Mouse (Mus musculus): Measurements from ENCODE around the gene Pros1. TPM values are rescaled to one million over a fixed set of nuclear protein-coding genes. Genes with fewer than 3 reads are reported as not detected.

Pros1 gene
- polyA plus RNA-seq, 1 experiment from 2014 or later = 9.3 TPM

- 78% methylated on average over 6 of the region's 6 CpGs for WGBS
- Histone ChIP-seq H3K4me3 (replicated peaks) (no peak overlapping the region), H3K9ac (replicated peaks) (no peak overlapping the region), H3K9me3 (no peaks in the 10 kb centered on the region), H3K36me3 (no peaks in the 10 kb centered on the region), H3K27me3 (no peaks in the 10 kb centered on the region), H3K4me1 (replicated peaks) (no peaks in the 10 kb centered on the region), H3K27ac (no peak overlapping the region), H3K4me2 (replicated peaks) (no peak overlapping the region)
- no peak for ATAC-seq
These were observed 20.0 kb downstream of the Pros1 start for GRCm38 (mm10) chr16:62874065-62874464.

DNA sequence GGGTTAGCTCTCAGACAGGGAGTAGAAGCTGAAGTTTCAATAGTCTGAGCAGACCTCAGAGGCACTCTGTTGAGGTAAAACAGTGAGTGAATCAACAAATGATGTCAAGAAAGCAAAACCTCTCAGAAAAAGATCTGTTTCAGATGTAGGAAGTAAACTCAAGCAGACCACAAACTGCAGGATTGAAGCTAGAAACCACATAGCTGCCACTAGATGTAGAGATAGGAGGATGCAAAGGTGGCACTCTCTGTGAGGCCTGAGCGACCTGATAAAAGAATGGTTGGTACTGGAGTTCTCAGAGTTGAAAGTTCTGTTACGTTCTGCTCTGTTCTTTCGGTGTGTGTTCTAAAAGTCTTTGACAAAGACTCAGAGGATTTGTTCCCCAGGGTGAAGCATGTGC lies 41.7 kb downstream of the Pros1 start:
- Histone ChIP-seq H3K9me3 (no peaks in the 10 kb centered on the region), H3K4me3 (replicated peaks) (no peak overlapping the region), H3K27me3 (no peaks in the 10 kb centered on the region), H3K36me3 (no peaks in the 10 kb centered on the region), H3K4me2 (replicated peaks) (no peak overlapping the region), H3K27ac (no peak overlapping the region), H3K4me1 (replicated peaks) (no peaks in the 10 kb centered on the region), H3K9ac (replicated peaks) (no peak overlapping the region)
- 77% methylated on average over 3 of the region's 3 CpGs for WGBS
- no peak for ATAC-seq

DNA sequence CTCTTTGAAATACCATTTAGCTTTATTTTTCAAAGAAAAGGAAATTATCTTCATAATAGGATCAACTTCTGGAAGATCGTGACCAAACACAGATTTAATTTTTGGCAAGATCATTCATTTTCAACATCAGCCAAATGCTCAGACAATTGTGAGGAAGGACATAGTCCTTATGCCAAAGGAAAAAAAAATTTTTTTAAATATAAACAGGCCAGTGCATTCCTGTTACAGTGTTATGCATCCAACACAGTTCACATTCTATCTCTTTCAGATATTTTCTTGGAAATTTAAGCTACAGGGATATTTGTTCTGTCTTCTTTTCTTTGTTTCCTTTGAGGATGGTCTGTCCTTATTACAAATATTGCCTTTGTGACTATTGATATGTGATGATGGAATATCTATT lies 57.3 kb downstream of the Pros1 start:
- WGBS = 75% methylated on average over 1 of the region's 1 CpGs
- Histone ChIP-seq H3K9ac (replicated peaks) (no peak overlapping the region), H3K4me2 (replicated peaks) (no peak overlapping the region), H3K27me3 (no peaks in the 10 kb centered on the region), H3K27ac (no peak overlapping the region), H3K9me3 (no peaks in the 10 kb centered on the region), H3K36me3 (no peaks in the 10 kb centered on the region), H3K4me1 (replicated peaks) (no peaks in the 10 kb centered on the region), H3K4me3 (replicated peaks) (no peak overlapping the region)
- ATAC-seq = no peak

- whole genome bisulfite sequencing = 94% methylated on average over 2 of the region's 2 CpGs
- ATAC-seq = no peak
- no peak overlapping the region for H3K27ac ChIP-seq
- H3K36me3 ChIP-seq = no peaks in the 10 kb centered on the region
- no peaks in the 10 kb centered on the region for H3K9me3 ChIP-seq
- no peak overlapping the region for H3K9ac ChIP-seq (replicated peaks)
- no peaks in the 10 kb centered on the region for H3K27me3 ChIP-seq
- H3K4me3 ChIP-seq (replicated peaks) = no peak overlapping the region
- no peaks in the 10 kb centered on the region for H3K4me1 ChIP-seq (replicated peaks)
- H3K4me2 ChIP-seq (replicated peaks) = no peak overlapping the region
These were observed 58.1 kb downstream of the Pros1 start for GRCm38 (mm10) chr16:62912246-62912645.

- Histone ChIP-seq H3K4me2 (replicated peaks) (no peak overlapping the region), H3K4me3 (replicated peaks) (no peak overlapping the region), H3K9me3 (no peaks in the 10 kb centered on the region), H3K27me3 (no peaks in the 10 kb centered on the region), H3K36me3 (no peaks in the 10 kb centered on the region), H3K9ac (replicated peaks) (no peak overlapping the region), H3K27ac (no peak overlapping the region), H3K4me1 (replicated peaks) (no peaks in the 10 kb centered on the region)
- WGBS = 92% methylated on average over 5 of the region's 5 CpGs
- ATAC-seq = no peak
These were observed 61.4 kb downstream of the Pros1 start for GRCm38 (mm10) chr16:62915530-62915929.

- H3K9me3 ChIP-seq = 0 out of 2 replicates have a peak, but pooled peaks cover 3% of the 10 kb centered on the region
- H3K4me2 ChIP-seq (replicated peaks) = no peak overlapping the region
- no peaks in the 10 kb centered on the region for H3K36me3 ChIP-seq
- H3K4me1 ChIP-seq (replicated peaks) = peaks cover 2% of the 10 kb centered on the region; the same call in 1 of the 2 replicates
- no peaks in the 10 kb centered on the region for H3K27me3 ChIP-seq
- H3K4me3 ChIP-seq (replicated peaks) = no peak overlapping the region
- no peak for ATAC-seq
- H3K9ac ChIP-seq (replicated peaks) = no peak overlapping the region
- 12% methylated on average over 8 of the region's 8 CpGs for WGBS
- no peak overlapping the region for H3K27ac ChIP-seq
These were observed 68.1 kb downstream of the Pros1 start for GRCm38 (mm10) chr16:62922245-62922644.

DNA sequence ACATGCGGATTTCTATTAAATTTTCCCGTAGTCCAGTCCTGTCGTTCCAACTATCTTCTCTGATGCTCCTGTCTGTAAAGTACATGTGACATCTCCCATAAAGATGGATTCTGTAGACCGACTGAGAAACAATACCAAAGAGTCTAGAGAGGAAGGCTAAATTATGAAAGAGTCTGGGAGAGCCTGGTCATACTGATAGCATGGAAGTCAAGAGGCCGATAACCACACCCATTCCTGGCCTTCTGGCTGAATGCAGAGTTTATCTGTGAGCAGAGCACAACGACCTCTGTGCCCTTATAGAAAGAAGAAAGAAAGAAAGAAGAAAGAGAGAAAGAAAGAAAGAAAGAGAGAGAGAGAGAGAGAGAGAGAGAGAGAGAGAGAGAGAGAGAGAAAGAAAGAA lies 77.2 kb downstream of the Pros1 start:
- Histone ChIP-seq H3K27me3 (no peaks in the 10 kb centered on the region), H3K9me3 (no peaks in the 10 kb centered on the region), H3K9ac (replicated peaks) (no peak overlapping the region), H3K36me3 (no peaks in the 10 kb centered on the region), H3K4me1 (replicated peaks) (no peaks in the 10 kb centered on the region), H3K4me3 (replicated peaks) (no peak overlapping the region), H3K27ac (no peak overlapping the region), H3K4me2 (replicated peaks) (no peak overlapping the region)
- WGBS = 89% methylated on average over 6 of the region's 6 CpGs
- ATAC-seq = no peak

DNA sequence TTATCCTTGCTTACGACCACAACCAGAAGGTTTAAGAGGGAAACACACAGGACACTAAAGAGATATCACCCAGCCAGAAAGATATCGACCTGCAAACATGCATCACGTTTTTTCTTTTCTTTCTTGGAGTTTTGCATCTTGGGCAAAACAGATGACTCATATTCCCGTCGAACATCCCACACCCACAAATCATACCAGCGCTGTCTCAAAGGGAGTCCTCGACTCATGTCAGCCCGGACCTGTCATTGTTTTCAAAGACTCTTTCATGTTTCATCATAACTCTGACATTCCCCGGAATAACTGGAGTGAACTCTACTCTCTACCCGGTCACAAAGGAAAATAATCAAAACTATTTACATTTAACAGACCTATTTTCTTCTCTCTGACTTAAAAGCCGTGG lies 82.2 kb downstream of the Pros1 start:
- ATAC-seq = no peak

GRCm38 (mm10) chr16:62940388-62941003 lies 86.4 kb downstream of the Pros1 start:
- H3K4me3 ChIP-seq (replicated peaks) = no peak overlapping the region
- H3K36me3 ChIP-seq = no peaks in the 10 kb centered on the region
- 18% methylated on average over 16 of the region's 16 CpGs for WGBS

More for the DNA sequence above, 82.2 kb downstream of the Pros1 start:
- no peaks in the 10 kb centered on the region for H3K9me3 ChIP-seq
- H3K36me3 ChIP-seq = no peaks in the 10 kb centered on the region
- H3K9ac ChIP-seq (replicated peaks) = no peak overlapping the region
- H3K27ac ChIP-seq = no peak overlapping the region
- H3K27me3 ChIP-seq = no peaks in the 10 kb centered on the region
- H3K4me1 ChIP-seq (replicated peaks) = no peaks in the 10 kb centered on the region
- no peak overlapping the region for H3K4me2 ChIP-seq (replicated peaks)
- WGBS = 81% methylated on average over 11 of the region's 11 CpGs
- H3K4me3 ChIP-seq (replicated peaks) = no peak overlapping the region

GRCm38 (mm10) chr16:62941763-62942162 lies 87.7 kb downstream of the Pros1 start:
- no peak overlapping the region for H3K27ac ChIP-seq
- no peak overlapping the region for H3K4me2 ChIP-seq (replicated peaks)
- peak; percentile 61; the same call in 1 of the 2 replicates for ATAC-seq
- no peak overlapping the region for H3K4me3 ChIP-seq (replicated peaks)
- no peaks in the 10 kb centered on the region for H3K27me3 ChIP-seq
- no peak overlapping the region for H3K9ac ChIP-seq (replicated peaks)
- H3K9me3 ChIP-seq = no peaks in the 10 kb centered on the region
- no peaks in the 10 kb centered on the region for H3K36me3 ChIP-seq
- 52% methylated on average over 10 of the region's 10 CpGs for WGBS
- H3K4me1 ChIP-seq (replicated peaks) = peaks cover 9% of the 10 kb centered on the region; the same call in 1 of the 2 replicates

More at GRCm38 (mm10) chr16:62940388-62941003, 86.4 kb downstream of the Pros1 start:
- peak overlapping the region; percentile 19; the same call in 1 of the 2 replicates for H3K4me2 ChIP-seq (replicated peaks)
- H3K27me3 ChIP-seq = no peaks in the 10 kb centered on the region
- H3K9ac ChIP-seq (replicated peaks) = no peak overlapping the region
- H3K27ac ChIP-seq = no peak overlapping the region
- H3K9me3 ChIP-seq = no peaks in the 10 kb centered on the region
- peak; percentile 76 for ATAC-seq
- H3K4me1 ChIP-seq (replicated peaks) = peaks cover 9% of the 10 kb centered on the region; the same call in 1 of the 2 replicates

GRCm38 (mm10) chr16:62942418-62943410 lies 88.6 kb downstream of the Pros1 start:
- Histone ChIP-seq H3K9me3 (no peaks in the 10 kb centered on the region), H3K27me3 (no peaks in the 10 kb centered on the region), H3K4me3 (replicated peaks) (no peak overlapping the region), H3K4me1 (replicated peaks) (peaks cover 9% of the 10 kb centered on the region; the same call in 1 of the 2 replicates), H3K4me2 (replicated peaks) (no peak overlapping the region), H3K27ac (no peak overlapping the region), H3K9ac (replicated peaks) (no peak overlapping the region), H3K36me3 (no peaks in the 10 kb centered on the region)
- no peak for ATAC-seq
- 84% methylated on average over 16 of the region's 16 CpGs for WGBS

GRCm38 (mm10) chr16:62958485-62958884 lies 104.4 kb downstream of the Pros1 start:
- 38% methylated on average over 4 of the region's 4 CpGs for WGBS
- Histone ChIP-seq H3K9me3 (no peaks in the 10 kb centered on the region), H3K36me3 (no peaks in the 10 kb centered on the region), H3K4me3 (replicated peaks) (no peak overlapping the region), H3K9ac (replicated peaks) (no peak overlapping the region), H3K27me3 (no peaks in the 10 kb centered on the region), H3K4me2 (replicated peaks) (no peak overlapping the region), H3K4me1 (replicated peaks) (no peaks in the 10 kb centered on the region), H3K27ac (no peak overlapping the region)
- peak; percentile 67; the same call in 1 of the 2 replicates for ATAC-seq
